ENCODE assay signal across 11 mouse cellular contexts in genomic region chrX:110199902-110200301, GRCm38 (mm10).
"Had no signal": no experiment of that assay in that cellular context is flagged by ENCODE, and none has a peak within 500 bp of the region (broad histone marks: within the 10 kb centered on the region; RNA-seq: fewer than 3 reads in every experiment).

No protein-coding gene starts in this region.

- H3K36me3 ChIP-seq: limb, embryonic 13.5 days; midbrain, embryonic 12.5 days had no signal

- H3K27ac ChIP-seq: limb, embryonic 13.5 days; liver, embryonic 14.5 days; midbrain, embryonic 12.5 days had no signal

- H3K4me2 ChIP-seq: limb, embryonic 13.5 days; midbrain, embryonic 12.5 days had no signal

- H3K4me3 ChIP-seq: limb, embryonic 13.5 days; midbrain, embryonic 12.5 days had no signal

- H3K9me3 ChIP-seq: limb, embryonic 13.5 days; midbrain, embryonic 12.5 days had no signal

- DNase-seq: left cerebral cortex, postnatal 4 days; lung, adult 18-20 months; right cerebral cortex, adult 18-20 months; right cerebral cortex, postnatal 25 days; thymus, adult 18-20 months; thymus, postnatal 25 days had no signal

- H3K27me3 ChIP-seq: limb, embryonic 13.5 days; midbrain, embryonic 12.5 days had no signal

- H3K4me1 ChIP-seq: limb, embryonic 13.5 days; midbrain, embryonic 12.5 days had no signal

- ATAC-seq: hindbrain, embryonic 16.5 days; inflammation-experienced regulatory T-cells, adult 6 months had no signal

- H3K9ac ChIP-seq: limb, embryonic 13.5 days; liver, embryonic 14.5 days; midbrain, embryonic 12.5 days had no signal
